Mouse (Mus musculus) forebrain, postnatal 0 days (tissue): Measurements from ENCODE around the gene Vps36. TPM values are rescaled to one million over a fixed set of nuclear protein-coding genes. Genes with fewer than 3 reads are reported as not detected.
A peak's percentile ranks its signal among the peaks of the same experiment; 100 is the strongest.

ENCODE experiments used
- ATAC-seq: fragments of 200-750 bp; cut with Nextera tagmentation; 2 replicates; pipeline ENCODE4 v1.8.0; 2017; ENCODE audit warnings: mild to moderate bottlenecking, moderate library complexity
- DNase-seq: peaks from one replicate; pipeline ENCODE4 v3.0.0-alpha.2; 2015
- H3K27ac ChIP-seq: fragments of 300-500 bp; sonication (generic); 2 replicates; pipeline ENCODE4 v1.5.1; 2014; ENCODE audit warnings: low read depth, mild to moderate bottlenecking, antibody characterized with exemption, low read length, moderate library complexity, mixed read lengths
- H3K27me3 ChIP-seq: fragments of 300-500 bp; sonication (generic); 2 replicates; pipeline ENCODE4 v1.6.1; 2014; ENCODE audit warnings: mild to moderate bottlenecking, low read length, mixed read lengths; ENCODE audit not compliant: insufficient read depth
- H3K36me3 ChIP-seq: fragments of 300-500 bp; sonication (generic); 2 replicates; pipeline ENCODE4 v1.6.1; 2014; ENCODE audit warnings: mild to moderate bottlenecking, moderate library complexity; ENCODE audit not compliant: insufficient read depth
- H3K4me1 ChIP-seq: fragments of 300-500 bp; sonication (generic); 2 replicates; pipeline ENCODE4 v1.6.1; 2014; ENCODE audit warnings: antibody characterized with exemption; ENCODE audit not compliant: insufficient read depth
- H3K4me2 ChIP-seq: fragments of 300-500 bp; sonication (generic); 2 replicates; pipeline ENCODE4 v1.6.1; 2014; ENCODE audit warnings: low read depth, mild to moderate bottlenecking, moderate library complexity
- H3K4me3 ChIP-seq: fragments of 300-500 bp; sonication (generic); 2 replicates; pipeline ENCODE4 v1.5.1; 2014; ENCODE audit warnings: low read depth, low read length, mixed read lengths
- H3K9ac ChIP-seq: fragments of 300-500 bp; sonication (generic); 2 replicates; pipeline ENCODE4 v1.6.1; 2014; ENCODE audit warnings: mild to moderate bottlenecking
- H3K9me3 ChIP-seq: fragments of 300-500 bp; sonication (generic); 2 replicates; pipeline ENCODE4 v1.6.1; 2016; ENCODE audit warnings: low read length
- CTCF ChIP-seq: sonication (generic); IDR thresholded peaks from 2 replicates; pipeline ENCODE4 v1.5.1; 2016; ENCODE audit warnings: antibody characterized with exemption, control low read depth, low read depth
- WGBS: fragments of 180-500 bp; shearing (Covaris S2); extraction: QIAGEN DNeasy Blood & Tissue Kit; methylation state at CpG from one replicate; pipeline ENCODE4 v1.1.7; 2014; 5-methylcytosine and 5-hydroxymethylcytosine counted together
- polyA plus RNA-seq: library from polyadenylated mRNA; unstranded; fragments of >200 nt; fragmentation: Nextera tagmentation; extraction: Ambion mirVana; gene quantifications from 2 replicates; pipeline ENCODE4 v1.2.1, GENCODE M21; 2015
- total RNA-seq: library from RNA; depleted of rRNA; stranded (reverse); fragments of >200 nt; gene quantifications from 2 replicates; pipeline ENCODE4 v1.2.3, GENCODE M21; 2014; rRNA removed

The Vps36 gene
- total and polyA plus RNA-seq, 2 experiments from 2014 or later, result 36.7 to 38.3 TPM

- no peaks in the 10 kb centered on the region for H3K36me3 ChIP-seq
- WGBS, result 62% methylated on average over 6 of the region's 6 CpGs
- H3K4me1 ChIP-seq, result 0 out of 2 replicates have a peak, but pooled peaks cover 3% of the 10 kb centered on the region
- DNase-seq, result peak; percentile 2
- H3K4me2 ChIP-seq, result no peak overlapping the region
- H3K9ac ChIP-seq, result no peak overlapping the region
- no peak overlapping the region for H3K4me3 ChIP-seq
- no peak for ATAC-seq
- no peaks in the 10 kb centered on the region for H3K27me3 ChIP-seq
- no peak overlapping the region for H3K27ac ChIP-seq
- no peak for TF ChIP-seq CTCF
- no peaks in the 10 kb centered on the region for H3K9me3 ChIP-seq
These were observed 72.2 kb downstream of the Vps36 start for GRCm38 (mm10) chr8:22264787-22265186.

DNA sequence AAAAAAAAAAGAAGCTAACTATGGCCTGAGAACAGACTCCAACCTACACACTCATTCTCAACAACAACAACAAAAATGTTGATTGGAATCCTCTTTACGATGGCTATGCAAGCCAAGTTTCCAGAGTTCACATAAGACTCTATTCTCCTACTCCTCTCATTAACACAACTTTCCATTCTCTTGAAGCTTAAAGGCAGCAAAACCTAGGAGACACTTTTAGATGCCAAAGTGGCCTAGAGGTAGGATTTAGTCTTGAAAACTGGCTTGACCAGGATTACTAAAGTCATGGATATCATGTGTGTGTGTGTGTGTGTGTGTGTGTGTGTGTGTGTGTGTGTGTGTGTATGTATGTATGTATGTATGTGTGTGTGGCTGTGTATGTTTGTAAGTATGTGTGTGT is 72.6 kb downstream of the Vps36 start:
- Histone ChIP-seq H3K36me3 (no peaks in the 10 kb centered on the region), H3K27ac (no peak overlapping the region), H3K27me3 (no peaks in the 10 kb centered on the region), H3K4me2 (no peak overlapping the region), H3K4me3 (no peak overlapping the region), H3K9me3 (no peaks in the 10 kb centered on the region), H3K9ac (no peak overlapping the region), H3K4me1 (0 out of 2 replicates have a peak, but pooled peaks cover 3% of the 10 kb centered on the region)
- no peak for TF ChIP-seq CTCF
- WGBS, result 68% methylated on average over 1 of the region's 1 CpGs
- ATAC-seq (no peak), DNase-seq (no peak)

- H3K27me3 ChIP-seq, result no peaks in the 10 kb centered on the region
- H3K9ac ChIP-seq, result no peak overlapping the region
- H3K27ac ChIP-seq, result no peak overlapping the region
- no peaks in the 10 kb centered on the region for H3K9me3 ChIP-seq
- 0 out of 2 replicates have a peak, but pooled peaks cover 3% of the 10 kb centered on the region for H3K4me1 ChIP-seq
- H3K36me3 ChIP-seq, result no peaks in the 10 kb centered on the region
- TF ChIP-seq CTCF, result no peak
- DNase-seq, result no peak
- ATAC-seq, result no peak
- no peak overlapping the region for H3K4me2 ChIP-seq
- 95% methylated on average over 3 of the region's 3 CpGs for WGBS
- no peak overlapping the region for H3K4me3 ChIP-seq
These were observed 74.2 kb downstream of the Vps36 start for GRCm38 (mm10) chr8:22266809-22267208.

Other genes starting within 250 kb of the Vps36 start
- not detected in 2 replicates for gene Defb13, start 246.0 kb upstream of the Vps36 start, total RNA-seq
- gene Defb13, start 246.0 kb upstream of the Vps36 start, polyA plus RNA-seq, result not detected in 2 replicates
- gene Fam90a1a, start 234.1 kb upstream of the Vps36 start, total RNA-seq, result not detected in 2 replicates
- gene Fam90a1a, start 234.1 kb upstream of the Vps36 start, polyA plus RNA-seq, result not detected in 2 replicates
- not detected in 2 replicates for gene Ccdc70, start 223.0 kb upstream of the Vps36 start, total RNA-seq
- not detected in 2 replicates for gene Ccdc70, start 223.0 kb upstream of the Vps36 start, polyA plus RNA-seq
- gene Atp7b, start 132.5 kb upstream of the Vps36 start, total RNA-seq, result 2.4 and 3.6 TPM in 2 replicates
- gene Atp7b, start 132.5 kb upstream of the Vps36 start, polyA plus RNA-seq, result 0.84 and 1.2 TPM in 2 replicates
- 32.0 and 44.6 TPM in 2 replicates for gene Alg11, start 132.1 kb upstream of the Vps36 start, total RNA-seq
- 22.3 and 29.1 TPM in 2 replicates for gene Alg11, start 132.1 kb upstream of the Vps36 start, polyA plus RNA-seq
- gene Nek5, start 67.8 kb upstream of the Vps36 start, total RNA-seq, result 0.77 and 3.5 TPM in 2 replicates
- 0.92 and 1.2 TPM in 2 replicates for gene Nek5, start 67.8 kb upstream of the Vps36 start, polyA plus RNA-seq
- gene Nek3, start 26.4 kb upstream of the Vps36 start, total RNA-seq, result 4.6 and 7.1 TPM in 2 replicates
- gene Nek3, start 26.4 kb upstream of the Vps36 start, polyA plus RNA-seq, result 4.3 and 5.9 TPM in 2 replicates
- 7.5 and 8.8 TPM in 2 replicates for gene Ckap2, start 7.0 kb upstream of the Vps36 start, total RNA-seq
- gene Ckap2, start 7.0 kb upstream of the Vps36 start, polyA plus RNA-seq, result 6.8 and 8.0 TPM in 2 replicates
- 4.5 and 7.0 TPM in 2 replicates for gene Thsd1, start 34.5 kb downstream of the Vps36 start, total RNA-seq
- 5.2 and 5.6 TPM in 2 replicates for gene Thsd1, start 34.5 kb downstream of the Vps36 start, polyA plus RNA-seq
- not detected in 2 replicates for gene Tpte, start 90.6 kb downstream of the Vps36 start, total RNA-seq
- gene Tpte, start 90.6 kb downstream of the Vps36 start, polyA plus RNA-seq, result not detected in 2 replicates
- 6.9 and 7.2 TPM in 2 replicates for gene Slc25a15, start 205.8 kb downstream of the Vps36 start, total RNA-seq
- 6.0 and 7.3 TPM in 2 replicates for gene Slc25a15, start 205.8 kb downstream of the Vps36 start, polyA plus RNA-seq
- 24.9 and 33.7 TPM in 2 replicates for gene Mrps31, start 218.6 kb downstream of the Vps36 start, total RNA-seq
- gene Mrps31, start 218.6 kb downstream of the Vps36 start, polyA plus RNA-seq, result 31.2 and 34.3 TPM in 2 replicates